Mouse (Mus musculus): ENCODE measurements around the gene D130052B06Rik. TPM values are rescaled to one million over a fixed set of nuclear protein-coding genes. Genes with fewer than 3 reads are reported as not detected.

Gene D130052B06Rik
- total RNA-seq, 4 experiments from 2014 or later, result not detected

GRCm38 (mm10) chr11:33663599-33663998, 64.5 kb downstream of the D130052B06Rik start:
- DNase-seq, result no peak

GRCm38 (mm10) chr11:33668376-33668775, 69.3 kb downstream of the D130052B06Rik start:
- DNase-seq, result no peak

GRCm38 (mm10) chr11:33670105-33670965, 71.2 kb downstream of the D130052B06Rik start:
- DNase-seq, result no peak

Other genes starting within 250 kb of the D130052B06Rik start
- 1 to 10 TPM; 2.7 to 9.9 (median 6.0) TPM for gene Ranbp17, start 85.6 kb upstream of the D130052B06Rik start, total RNA-seq (2022)
- not detected for gene Gabrp, start 20.3 kb upstream of the D130052B06Rik start, total RNA-seq (2022)

Measured in adrenal gland, adult 8-10 months (tissue).